Mouse (Mus musculus): ENCODE data around the gene Immp2l.

- TF ChIP-seq POLR2A (IDR thresholded peaks at IDR 0.05; ENCODE audit: insufficient read length, low read depth) (no peak), TCF12 (IDR thresholded peaks at IDR 0.05; ENCODE audit: insufficient read depth, poor library complexity, severe bottlenecking) (no peak), MAX (IDR thresholded peaks at IDR 0.05; ENCODE audit: low read depth) (no peak), USF1 (IDR thresholded peaks at IDR 0.05; ENCODE audit: low read depth) (no peak), MYOG (IDR thresholded peaks at IDR 0.05; ENCODE audit: control insufficient read depth in 1 of 3, insufficient read depth in 1 of 3, insufficient read length in 2 of 3, low read depth in 2 of 3) (no peak), CEBPB (IDR thresholded peaks at IDR 0.05; ENCODE audit: insufficient read depth, poor library complexity, severe bottlenecking) (no peak), E2F4 (IDR thresholded peaks at IDR 0.05; ENCODE audit: insufficient read depth) (no peak), POLR2AphosphoS2 (IDR thresholded peaks at IDR 0.05; ENCODE audit: insufficient read length, low read depth) (no peak), MYOD1 (IDR thresholded peaks at IDR 0.05; ENCODE audit: control insufficient read depth in 1 of 3, insufficient read length in 2 of 3, low read depth in 2 of 3) (no peak), REST (IDR thresholded peaks at IDR 0.05; ENCODE audit: insufficient read depth, insufficient read length) (no peak), SRF (IDR thresholded peaks at IDR 0.05; ENCODE audit: control insufficient read depth, insufficient read length, low read depth) (no peak)
Measured at GRCm38 (mm10) chr12:41727764-41728338, 704.0 kb downstream of the Immp2l start.

All from myocyte (in vitro differentiated cells).